Mouse (Mus musculus): ENCODE measurements at regions not wholly inside any gene's neighbourhood (a gene's known extent, or its start where the extent isn't known, plus 50 kb on each side); places are given as distances from the start of the nearest gene placed in this dataset.
A peak's percentile ranks its signal among the peaks of the same experiment; 100 is the strongest.

GRCm38 (mm10) chr6:108910330-108910729 is 81.9 kb downstream of the Edem1 start:
- no peak for DNase-seq (ENCODE audit: low read depth)
- TF ChIP-seq POLR2A (IDR thresholded peaks at IDR 0.05; ENCODE audit: borderline replicate concordance, extremely low read depth, insufficient read depth, insufficient read length, poor library complexity, severe bottlenecking): no peak
- TF ChIP-seq CTCF (IDR thresholded peaks at IDR 0.05; ENCODE audit: borderline replicate concordance, extremely low read depth, insufficient read depth, insufficient read length): no peak

- TF ChIP-seq POLR2A (IDR thresholded peaks at IDR 0.05; ENCODE audit: borderline replicate concordance, extremely low read depth, insufficient read depth, insufficient read length, poor library complexity, severe bottlenecking): no peak
- TF ChIP-seq CTCF (IDR thresholded peaks at IDR 0.05; ENCODE audit: borderline replicate concordance, extremely low read depth, insufficient read depth, insufficient read length): no peak
- DNase-seq (ENCODE audit: low read depth): peak; percentile 20
Measured at GRCm38 (mm10) chr6:108912539-108912938, 84.1 kb downstream of the Edem1 start.

- DNase-seq (ENCODE audit: low read depth): peak; percentile 81
- TF ChIP-seq POLR2A (IDR thresholded peaks at IDR 0.05; ENCODE audit: borderline replicate concordance, extremely low read depth, insufficient read depth, insufficient read length, poor library complexity, severe bottlenecking) (no peak), CTCF (IDR thresholded peaks at IDR 0.05; ENCODE audit: borderline replicate concordance, extremely low read depth, insufficient read depth, insufficient read length) (no peak)
Measured at GRCm38 (mm10) chr6:108919372-108919913, 91.0 kb downstream of the Edem1 start.

GRCm38 (mm10) chr6:108921181-108921580 is 92.7 kb downstream of the Edem1 start:
- TF ChIP-seq CTCF (IDR thresholded peaks at IDR 0.05; ENCODE audit: borderline replicate concordance, extremely low read depth, insufficient read depth, insufficient read length) (no peak), POLR2A (IDR thresholded peaks at IDR 0.05; ENCODE audit: borderline replicate concordance, extremely low read depth, insufficient read depth, insufficient read length, poor library complexity, severe bottlenecking) (no peak)
- DNase-seq (ENCODE audit: low read depth): peak; percentile 57

- DNase-seq (ENCODE audit: low read depth): no peak
- TF ChIP-seq POLR2A (IDR thresholded peaks at IDR 0.05; ENCODE audit: borderline replicate concordance, extremely low read depth, insufficient read depth, insufficient read length, poor library complexity, severe bottlenecking) (no peak), CTCF (IDR thresholded peaks at IDR 0.05; ENCODE audit: borderline replicate concordance, extremely low read depth, insufficient read depth, insufficient read length) (no peak)
Measured at GRCm38 (mm10) chr6:108922564-108922963, 94.1 kb downstream of the Edem1 start.

- no peak for DNase-seq (ENCODE audit: low read depth)
Measured at GRCm38 (mm10) chr6:108928981-108929380, 100.5 kb downstream of the Edem1 start.

GRCm38 (mm10) chr6:108938646-108939045 is 110.2 kb downstream of the Edem1 start:
- DNase-seq (ENCODE audit: low read depth): no peak

More at GRCm38 (mm10) chr6:108928981-108929380, 100.5 kb downstream of the Edem1 start:
- no peak for TF ChIP-seq CTCF (IDR thresholded peaks at IDR 0.05; ENCODE audit: borderline replicate concordance, extremely low read depth, insufficient read depth, insufficient read length)
- TF ChIP-seq POLR2A (IDR thresholded peaks at IDR 0.05; ENCODE audit: borderline replicate concordance, extremely low read depth, insufficient read depth, insufficient read length, poor library complexity, severe bottlenecking): no peak

GRCm38 (mm10) chr6:108942288-108942687 is 113.8 kb downstream of the Edem1 start:
- TF ChIP-seq CTCF (IDR thresholded peaks at IDR 0.05; ENCODE audit: borderline replicate concordance, extremely low read depth, insufficient read depth, insufficient read length) (no peak), POLR2A (IDR thresholded peaks at IDR 0.05; ENCODE audit: borderline replicate concordance, extremely low read depth, insufficient read depth, insufficient read length, poor library complexity, severe bottlenecking) (no peak)
- no peak for DNase-seq (ENCODE audit: low read depth)

More at GRCm38 (mm10) chr6:108938646-108939045, 110.2 kb downstream of the Edem1 start:
- TF ChIP-seq POLR2A (IDR thresholded peaks at IDR 0.05; ENCODE audit: borderline replicate concordance, extremely low read depth, insufficient read depth, insufficient read length, poor library complexity, severe bottlenecking): no peak
- no peak for TF ChIP-seq CTCF (IDR thresholded peaks at IDR 0.05; ENCODE audit: borderline replicate concordance, extremely low read depth, insufficient read depth, insufficient read length)

- TF ChIP-seq POLR2A (IDR thresholded peaks at IDR 0.05; ENCODE audit: borderline replicate concordance, extremely low read depth, insufficient read depth, insufficient read length, poor library complexity, severe bottlenecking) (no peak), CTCF (IDR thresholded peaks at IDR 0.05; ENCODE audit: borderline replicate concordance, extremely low read depth, insufficient read depth, insufficient read length) (no peak)
- DNase-seq (ENCODE audit: low read depth): no peak
Measured at GRCm38 (mm10) chr6:108952389-108952788, 123.9 kb downstream of the Edem1 start.

- DNase-seq (ENCODE audit: low read depth): peak; percentile 12
- TF ChIP-seq CTCF (IDR thresholded peaks at IDR 0.05; ENCODE audit: borderline replicate concordance, extremely low read depth, insufficient read depth, insufficient read length): no peak
- TF ChIP-seq POLR2A (IDR thresholded peaks at IDR 0.05; ENCODE audit: borderline replicate concordance, extremely low read depth, insufficient read depth, insufficient read length, poor library complexity, severe bottlenecking): no peak
Measured at GRCm38 (mm10) chr6:108962810-108963209, 134.4 kb downstream of the Edem1 start.

GRCm38 (mm10) chr6:108963295-108963694 is 134.9 kb downstream of the Edem1 start:
- TF ChIP-seq CTCF (IDR thresholded peaks at IDR 0.05; ENCODE audit: borderline replicate concordance, extremely low read depth, insufficient read depth, insufficient read length): peak; percentile 65; the same call in 1 of the 2 replicates
- TF ChIP-seq POLR2A (IDR thresholded peaks at IDR 0.05; ENCODE audit: borderline replicate concordance, extremely low read depth, insufficient read depth, insufficient read length, poor library complexity, severe bottlenecking): no peak
- DNase-seq (ENCODE audit: low read depth): peak; percentile 84

GRCm38 (mm10) chr6:108969477-108970176 is 141.2 kb downstream of the Edem1 start:
- DNase-seq (ENCODE audit: low read depth): peak; percentile 85

More at GRCm38 (mm10) chr6:108969477-108970176, 141.2 kb downstream of the Edem1 start:
- no peak for TF ChIP-seq CTCF (IDR thresholded peaks at IDR 0.05; ENCODE audit: borderline replicate concordance, extremely low read depth, insufficient read depth, insufficient read length)
- TF ChIP-seq POLR2A (IDR thresholded peaks at IDR 0.05; ENCODE audit: borderline replicate concordance, extremely low read depth, insufficient read depth, insufficient read length, poor library complexity, severe bottlenecking): no peak

Data from brain, embryonic 14.5 days (tissue).